Mouse (Mus musculus) E14TG2a.4 (cell line): Measurements from ENCODE around the gene Gm48551.

Source experiments
- H3K27me3 ChIP-seq: 2 replicates; pipeline ENCODE4 v1.6.1; 2014; ENCODE audit warnings: low read length, control low read depth; ENCODE audit not compliant: insufficient read depth
- H3K36me3 ChIP-seq: 2 replicates; pipeline ENCODE4 v1.6.1; 2014; ENCODE audit warnings: low read length, control low read depth; ENCODE audit not compliant: insufficient read depth
- H3K4me1 ChIP-seq: replicated peaks from 2 replicates; pipeline ENCODE4 v1.6.1; 2014; ENCODE audit warnings: low read depth, low read length, control low read depth
- H3K4me3 ChIP-seq: replicated peaks from 2 replicates; pipeline ENCODE4 v1.5.1; 2014; ENCODE audit warnings: mild to moderate bottlenecking, low read length
- H3K9me3 ChIP-seq: 2 replicates; pipeline ENCODE4 v1.6.1; 2014; ENCODE audit warnings: low read length, control low read depth
- CTCF ChIP-seq: conservative IDR thresholded peaks from 2 replicates; pipeline ENCODE4 v1.5.1; 2014; ENCODE audit warnings: low read length
- NANOG ChIP-seq: IDR thresholded peaks from 2 replicates; pipeline ENCODE4 v1.6.1; 2014; ENCODE audit warnings: borderline replicate concordance, low read length, mixed read lengths
- POU5F1 ChIP-seq: IDR thresholded peaks from 2 replicates; pipeline ENCODE4 v1.6.1; 2014; ENCODE audit warnings: low read length, borderline replicate concordance

The Gm48551 gene

GRCm38 (mm10) chr10:81383802-81384604 lies at the start of gene Gm48551, which contains the start of gene Dohh:
Gene Gm48551 (plus strand): TSS chr10:81384466.
Gene Dohh (plus strand): TSS chr10:81384428.
- Histone ChIP-seq H3K27me3 (no peaks in the 10 kb centered on the region), H3K9me3 (no peaks in the 10 kb centered on the region), H3K4me1 (peaks cover 71% of the 10 kb centered on the region), H3K4me3 (peak within 1 kb of the TSS; percentile 100), H3K36me3 (peaks cover 40% of the 10 kb centered on the region)
- TF ChIP-seq POU5F1: no peak
- TF ChIP-seq CTCF: no peak
- TF ChIP-seq NANOG: no peak

DNA sequence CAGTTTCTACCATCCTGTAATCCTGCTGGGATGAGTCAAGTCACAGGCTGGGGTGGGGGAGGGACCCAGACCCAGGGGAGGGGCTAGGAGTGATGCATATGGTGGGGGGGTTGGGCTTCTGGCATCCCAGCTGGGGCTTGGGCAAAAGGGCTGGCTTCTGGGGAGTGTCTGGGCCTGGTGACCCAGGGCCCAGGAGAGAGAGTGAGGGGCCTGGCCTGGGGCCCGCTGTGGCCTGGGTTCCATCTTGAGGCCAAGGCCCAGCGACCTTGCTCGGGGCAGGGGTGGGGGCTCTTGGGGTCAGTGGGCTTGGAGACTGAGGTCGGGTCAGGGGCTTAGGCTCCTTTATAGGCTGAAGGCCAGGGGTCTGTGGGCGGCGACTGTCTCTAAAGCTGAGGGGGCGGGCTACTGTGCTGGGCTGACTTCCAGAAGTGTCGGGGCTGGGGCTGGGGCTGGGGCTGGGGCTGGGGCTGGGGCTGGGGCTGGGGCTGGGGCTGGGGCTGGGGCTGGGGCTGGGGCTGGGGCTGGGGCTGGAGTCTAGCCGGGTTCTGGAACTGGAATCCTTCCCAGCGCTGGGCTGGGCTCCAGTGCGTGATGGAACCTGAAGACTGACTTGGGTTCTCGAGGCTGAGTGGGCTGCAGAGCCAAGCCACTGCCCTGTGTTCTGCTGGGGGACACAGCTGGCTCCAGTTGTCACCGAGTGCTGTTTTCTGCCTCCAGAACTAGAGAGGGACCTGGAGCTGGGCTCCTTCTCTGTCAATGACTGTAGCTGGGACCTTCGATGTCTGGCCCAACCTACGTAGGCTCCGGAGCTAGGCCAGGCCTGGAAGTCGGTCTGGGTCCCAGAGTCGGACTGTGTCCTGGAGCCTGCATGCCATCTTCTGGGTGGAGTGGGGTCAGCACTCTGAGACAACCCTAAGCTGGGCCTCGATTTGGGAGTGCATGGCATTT lies 48.6 kb upstream of the Gm48551 start:
- no peak for TF ChIP-seq NANOG
- no peak for TF ChIP-seq POU5F1
- no peak for TF ChIP-seq CTCF
- Histone ChIP-seq H3K9me3 (no peaks in the 10 kb centered on the region), H3K4me3 (peak overlapping the region; percentile 39), H3K4me1 (peaks cover 65% of the 10 kb centered on the region), H3K27me3 (peaks cover 60% of the 10 kb centered on the region), H3K36me3 (no peaks in the 10 kb centered on the region)

- no peak overlapping the region for H3K4me3 ChIP-seq
- no peaks in the 10 kb centered on the region for H3K36me3 ChIP-seq
- TF ChIP-seq POU5F1 (no peak), CTCF (no peak), NANOG (no peak)
- peaks cover 72% of the 10 kb centered on the region for H3K4me1 ChIP-seq
- H3K27me3 ChIP-seq: peaks cover 57% of the 10 kb centered on the region
- no peaks in the 10 kb centered on the region for H3K9me3 ChIP-seq
Observed at GRCm38 (mm10) chr10:81336558-81336957, 47.7 kb upstream of the Gm48551 start.

GRCm38 (mm10) chr10:81340551-81341332 lies 43.5 kb upstream of the Gm48551 start:
- TF ChIP-seq POU5F1 (no peak), CTCF (no peak), NANOG (no peak)
- peaks cover 74% of the 10 kb centered on the region for H3K4me1 ChIP-seq
- peaks cover 64% of the 10 kb centered on the region for H3K27me3 ChIP-seq
- peak overlapping the region; percentile 56 for H3K4me3 ChIP-seq
- no peaks in the 10 kb centered on the region for H3K9me3 ChIP-seq
- H3K36me3 ChIP-seq: peaks cover 7% of the 10 kb centered on the region

DNA sequence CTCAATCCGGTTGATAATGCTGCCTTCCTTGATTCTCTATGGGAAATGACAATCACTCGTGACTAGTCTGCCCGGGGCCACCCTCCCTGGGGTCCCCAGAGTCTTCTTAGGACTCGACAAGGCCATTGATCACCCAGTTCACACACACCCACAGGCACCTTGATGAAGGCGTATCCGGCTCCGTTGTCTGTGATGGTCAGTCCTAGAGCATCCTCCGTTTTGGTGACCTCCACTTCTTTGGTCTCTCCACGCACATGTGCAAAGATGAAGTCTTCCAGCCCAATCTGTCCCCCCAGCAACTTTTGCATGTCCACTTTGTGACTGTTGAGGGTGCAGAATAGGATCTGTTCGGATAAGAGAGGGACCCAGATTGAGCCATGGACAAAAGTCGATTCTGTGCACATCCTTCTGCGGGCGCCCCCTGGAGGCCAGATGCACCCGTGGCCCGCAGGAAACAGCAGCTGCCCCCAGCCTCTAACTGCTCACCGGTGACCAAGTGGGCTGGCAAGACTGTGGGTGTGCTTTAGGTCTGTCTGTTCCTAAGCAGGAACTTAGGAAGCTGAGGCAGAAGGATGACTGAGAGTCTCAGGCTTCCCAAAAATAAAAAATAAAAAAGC lies 42.8 kb upstream of the Gm48551 start:
- TF ChIP-seq CTCF: peak; percentile 88
- no peak for TF ChIP-seq POU5F1
- no peak for TF ChIP-seq NANOG
- Histone ChIP-seq H3K4me1 (peaks cover 74% of the 10 kb centered on the region), H3K9me3 (no peaks in the 10 kb centered on the region), H3K27me3 (peaks cover 60% of the 10 kb centered on the region), H3K36me3 (peaks cover 11% of the 10 kb centered on the region), H3K4me3 (peak overlapping the region; percentile 56)

DNA sequence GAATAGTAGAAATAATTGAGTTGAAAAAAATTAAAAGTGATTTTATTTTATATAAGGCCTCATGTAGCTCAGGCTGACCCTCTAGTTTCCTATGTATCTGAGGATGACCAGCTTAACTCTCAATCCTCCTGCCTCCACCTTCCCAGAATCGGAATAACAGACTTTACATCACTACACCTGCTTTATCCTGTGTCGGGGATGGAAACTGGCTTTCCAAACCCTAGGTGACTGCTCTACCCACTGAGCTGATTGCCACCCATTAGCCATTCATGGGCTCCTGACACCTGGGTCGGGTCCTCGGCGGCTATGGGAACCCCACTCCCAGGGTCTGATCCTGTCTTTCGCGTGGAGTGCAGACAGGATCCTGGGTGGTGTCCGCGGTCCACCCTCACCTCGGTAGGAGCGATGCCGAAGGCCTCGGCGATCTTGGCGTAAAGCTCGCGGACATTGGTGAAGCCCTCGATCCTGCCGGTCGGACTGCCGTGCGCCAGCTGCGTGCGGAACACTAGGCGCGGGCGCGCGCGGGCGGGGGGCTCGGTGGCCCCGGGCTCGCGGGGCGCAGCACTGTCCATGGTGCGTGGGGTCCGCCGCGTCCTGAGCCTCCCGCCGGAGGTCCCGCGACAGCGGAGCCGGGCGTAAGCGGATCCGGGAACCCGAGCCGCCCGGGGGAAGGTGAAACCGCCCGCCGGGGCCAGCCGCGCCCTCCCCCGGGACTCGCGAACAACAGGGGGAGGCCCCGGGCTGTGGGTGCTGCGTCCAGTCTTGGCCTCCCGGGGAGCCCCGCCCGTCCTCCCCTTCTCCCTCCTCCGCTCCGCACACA lies 41.4 kb upstream of the Gm48551 start, which contains the start of gene Gipc3:
Gipc3 (minus strand) TSS at position 581 of the 820 bp plus-strand sequence.
- H3K4me1 ChIP-seq: peaks cover 77% of the 10 kb centered on the region
- H3K36me3 ChIP-seq: peaks cover 19% of the 10 kb centered on the region
- H3K27me3 ChIP-seq: peaks cover 46% of the 10 kb centered on the region
- H3K4me3 ChIP-seq: peak within 1 kb of the TSS; percentile 77
- TF ChIP-seq POU5F1 (no peak), CTCF (no peak), NANOG (no peak)
- H3K9me3 ChIP-seq: no peaks in the 10 kb centered on the region
